Mouse (Mus musculus) cortical plate, adult 2 months (tissue): ENCODE data around the gene Fignl1. TPM values are rescaled to one million over a fixed set of nuclear protein-coding genes. Genes with fewer than 3 reads are reported as not detected.
A peak's percentile ranks its signal among the peaks of the same experiment; 100 is the strongest.

ENCODE experiments used
- H3K27ac ChIP-seq: fragments of 200-500 bp; 2 replicates; pipeline ENCODE4 v1.5.1; 2012; ENCODE audit warnings: low read length, control low read depth, inconsistent platforms; ENCODE audit not compliant: insufficient read depth
- H3K4me1 ChIP-seq: fragments of 200-500 bp; 2 replicates; pipeline ENCODE4 v1.6.1; 2011; ENCODE audit warnings: low read length; ENCODE audit not compliant: control insufficient read depth, insufficient read depth
- H3K4me3 ChIP-seq: fragments of 200-500 bp; 2 replicates; pipeline ENCODE4 v1.5.1; 2011; ENCODE audit warnings: mild to moderate bottlenecking, low read length, control low read depth; ENCODE audit not compliant: insufficient read depth
- CTCF ChIP-seq: fragments of 200-500 bp; IDR thresholded peaks from 2 replicates; pipeline ENCODE4 v1.5.1; 2011; ENCODE audit warnings: mild to moderate bottlenecking, control low read depth, low read length; ENCODE audit not compliant: insufficient read depth; ENCODE audit errors: extremely low read depth
- POLR2A ChIP-seq: fragments of 200-500 bp; IDR thresholded peaks from 2 replicates; pipeline ENCODE4 v1.6.1; 2011; ENCODE audit warnings: mild to moderate bottlenecking, low read length, control low read depth; ENCODE audit not compliant: insufficient read depth; ENCODE audit errors: extremely low read depth
- polyA plus RNA-seq: library from polyadenylated mRNA; depleted of rRNA; stranded (reverse); fragments of >200 nt; gene quantifications from 2 replicates; pipeline ENCODE4 v1.2.3, GENCODE M21; 2012

Fignl1 gene
- polyA plus RNA-seq, 1 experiment: 0.44 TPM

DNA sequence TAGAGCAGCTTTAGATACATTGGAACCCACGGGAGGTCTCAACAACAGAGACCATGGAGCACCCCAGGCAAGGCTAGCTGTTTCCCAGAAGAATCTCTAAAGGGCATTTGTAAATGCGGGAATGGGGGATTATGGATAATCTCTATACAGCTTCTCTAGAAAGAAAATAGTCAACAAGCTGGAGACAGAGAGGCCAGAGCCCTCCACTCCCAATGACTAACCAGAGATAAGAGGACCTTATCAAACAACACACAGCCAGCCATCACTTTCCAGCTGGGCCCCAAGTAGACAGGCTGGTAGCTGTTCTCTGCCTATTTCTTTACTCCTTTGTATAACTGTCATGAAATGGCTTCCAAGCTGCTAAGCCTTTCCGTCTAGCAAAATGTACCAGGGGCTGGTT is 7.0 kb upstream of the Fignl1 start:
- H3K27ac ChIP-seq: no peak overlapping the region
- TF ChIP-seq CTCF (no peak), POLR2A (no peak)

DNA sequence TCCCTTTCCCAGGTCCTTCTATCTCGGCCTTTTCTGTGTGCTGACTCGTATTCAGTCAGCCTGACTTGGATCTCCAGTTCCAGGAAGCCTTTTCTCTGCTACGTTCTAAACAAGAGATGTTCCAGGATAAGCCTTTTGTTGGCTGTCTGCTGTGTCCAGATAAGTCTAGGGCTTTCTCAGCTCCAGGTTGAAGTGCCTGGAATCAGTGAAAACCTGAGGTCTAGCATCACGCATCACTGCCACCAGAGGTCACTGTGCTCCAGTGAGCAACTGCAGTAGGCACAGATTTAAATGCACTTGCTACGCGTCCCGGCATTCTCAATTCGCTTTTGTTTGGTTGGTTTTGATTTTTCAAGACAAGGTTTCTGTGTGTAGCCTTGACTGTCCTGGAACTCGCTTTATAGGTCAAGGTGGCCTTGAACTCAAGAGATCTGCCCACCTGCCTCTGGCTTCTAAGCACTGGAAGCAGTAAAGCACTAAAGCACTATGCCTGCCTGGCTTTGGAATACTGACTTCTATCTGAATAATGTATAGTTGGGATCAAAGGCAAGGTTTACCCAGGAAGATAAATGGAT is 3.2 kb upstream of the Fignl1 start:
- Histone ChIP-seq H3K4me3 (no peak overlapping the region), H3K27ac (no peak overlapping the region)
- peak; percentile 93 for TF ChIP-seq CTCF
- no peak for TF ChIP-seq POLR2A

More for the DNA sequence above, 7.0 kb upstream of the Fignl1 start:
- H3K4me1 ChIP-seq: no peaks in the 10 kb centered on the region
- no peak overlapping the region for H3K4me3 ChIP-seq

DNA sequence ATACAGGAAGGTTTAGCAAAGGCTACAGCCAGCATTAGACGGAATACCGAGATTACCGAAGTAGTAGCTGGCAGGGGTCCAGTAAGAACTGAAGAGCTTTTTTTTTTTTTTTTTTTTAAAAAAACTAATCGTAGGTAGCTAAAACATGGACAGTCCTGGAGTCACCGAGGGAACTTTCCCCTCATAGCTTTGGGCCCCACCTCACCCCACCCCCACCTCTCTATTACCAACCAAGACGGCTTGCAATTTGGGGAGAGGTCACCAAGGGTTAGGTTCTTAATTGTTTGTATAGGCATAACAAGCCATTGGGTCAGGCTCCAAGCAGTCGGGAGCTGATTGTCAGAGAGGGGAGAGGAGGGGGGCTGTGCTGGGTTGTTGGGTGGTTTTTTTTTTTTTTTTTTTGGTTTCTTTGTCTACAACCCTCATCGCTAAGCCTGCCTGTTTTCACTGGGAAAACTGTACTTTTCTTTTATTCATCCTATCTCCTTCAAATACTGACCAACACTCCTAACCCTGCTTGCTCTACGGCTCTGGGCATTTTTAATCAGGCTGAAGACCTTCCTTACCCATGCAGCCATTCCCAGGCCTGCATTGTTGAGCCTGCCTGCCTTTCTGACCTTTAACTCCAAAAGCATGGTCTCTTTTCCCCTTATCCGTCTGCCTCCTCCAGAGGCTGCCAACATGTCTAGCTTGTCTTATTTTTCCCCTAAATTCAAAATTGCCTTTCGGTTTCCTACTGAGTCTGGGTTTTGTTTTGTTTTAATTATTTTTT is 828 bp upstream of the Fignl1 start:
- Histone ChIP-seq H3K27ac (no peak overlapping the region), H3K4me1 (no peaks in the 10 kb centered on the region), H3K4me3 (peak overlapping the region; percentile 68)
- TF ChIP-seq CTCF (no peak), POLR2A (no peak)

More for the DNA sequence above, 3.2 kb upstream of the Fignl1 start:
- H3K4me1 ChIP-seq: no peaks in the 10 kb centered on the region

DNA sequence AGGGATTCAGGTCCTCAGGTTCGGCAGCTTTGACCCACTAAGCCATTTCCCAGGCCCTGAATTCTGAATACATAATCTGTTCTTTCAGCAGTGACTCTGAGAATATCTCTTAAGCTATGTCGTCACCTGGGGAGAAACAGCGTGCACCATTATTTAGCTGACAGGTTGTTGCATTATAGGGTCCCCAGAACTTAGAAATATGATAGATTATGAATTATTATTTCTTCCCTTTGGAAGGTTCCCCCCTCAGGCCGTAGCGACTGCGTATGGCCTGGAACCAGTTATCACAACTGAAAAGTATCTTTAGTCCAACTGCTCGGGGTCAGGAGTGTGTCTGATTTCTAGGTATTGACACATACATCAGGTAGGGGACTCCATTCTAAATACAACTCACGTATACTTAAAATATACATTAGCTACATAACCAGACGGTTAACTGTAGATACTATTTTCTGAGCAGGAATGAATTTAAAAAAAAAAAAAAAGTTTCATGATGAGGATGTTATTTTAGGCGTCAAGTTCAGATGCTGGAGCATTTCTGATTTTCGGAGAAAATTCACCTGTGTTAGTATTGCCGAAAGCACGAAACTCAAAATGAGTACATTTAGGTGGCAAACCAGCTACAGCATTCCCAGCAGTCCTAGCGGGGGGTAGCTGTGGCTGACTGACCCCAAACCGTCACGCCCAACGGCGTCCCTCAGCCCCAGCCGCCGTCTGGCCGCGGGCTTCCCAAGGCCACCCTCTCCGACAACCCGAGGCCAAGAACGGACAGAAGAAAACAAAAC is 535 bp downstream of the Fignl1 start:
- Histone ChIP-seq H3K4me1 (no peaks in the 10 kb centered on the region), H3K27ac (no peak overlapping the region)
- TF ChIP-seq CTCF (no peak), POLR2A (no peak)

DNA sequence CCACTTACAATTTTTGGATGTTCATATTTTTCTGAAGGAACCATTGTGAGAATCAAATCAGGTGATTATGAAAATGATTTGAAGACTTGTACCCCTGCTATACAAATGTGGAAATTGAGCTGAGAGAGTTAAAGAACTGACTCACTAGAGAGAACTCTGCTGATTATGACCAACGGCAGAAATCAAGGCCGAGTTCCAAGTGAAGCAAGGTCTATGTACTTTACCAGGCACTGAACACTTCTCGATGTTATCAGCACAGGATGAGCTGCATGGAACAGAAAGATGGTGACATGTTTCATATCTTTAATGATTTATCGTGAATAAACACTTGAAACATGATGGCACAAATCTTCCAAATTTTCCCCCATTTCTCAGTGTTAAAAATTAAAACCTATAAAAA is 2.8 kb downstream of the Fignl1 start:
- Histone ChIP-seq H3K27ac (no peak overlapping the region), H3K4me3 (no peak overlapping the region), H3K4me1 (no peaks in the 10 kb centered on the region)
- TF ChIP-seq POLR2A (no peak), CTCF (no peak)

More for the DNA sequence above, 535 bp downstream of the Fignl1 start:
- H3K4me3 ChIP-seq: peak overlapping the region; percentile 68

DNA sequence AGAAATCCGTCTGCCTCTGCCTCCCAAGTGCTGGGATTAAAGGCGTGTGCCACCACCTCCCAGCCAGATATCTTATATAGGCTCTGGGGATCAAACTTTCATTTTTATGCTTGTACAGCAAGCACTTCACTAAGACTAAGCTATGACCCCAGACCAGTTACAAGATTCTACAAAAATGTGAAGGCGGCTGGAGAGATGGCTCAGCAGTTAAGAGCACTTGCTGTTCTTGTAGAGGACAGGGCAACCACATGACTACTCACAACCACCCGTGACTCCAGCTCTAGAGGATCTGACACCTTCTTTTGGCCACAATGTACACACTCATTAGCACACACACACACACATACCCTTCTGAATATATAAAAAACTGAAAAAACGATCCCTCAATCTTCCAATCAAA is 4.3 kb downstream of the Fignl1 start:
- Histone ChIP-seq H3K4me1 (no peaks in the 10 kb centered on the region), H3K27ac (no peak overlapping the region), H3K4me3 (no peak overlapping the region)
- TF ChIP-seq CTCF (no peak), POLR2A (no peak)

DNA sequence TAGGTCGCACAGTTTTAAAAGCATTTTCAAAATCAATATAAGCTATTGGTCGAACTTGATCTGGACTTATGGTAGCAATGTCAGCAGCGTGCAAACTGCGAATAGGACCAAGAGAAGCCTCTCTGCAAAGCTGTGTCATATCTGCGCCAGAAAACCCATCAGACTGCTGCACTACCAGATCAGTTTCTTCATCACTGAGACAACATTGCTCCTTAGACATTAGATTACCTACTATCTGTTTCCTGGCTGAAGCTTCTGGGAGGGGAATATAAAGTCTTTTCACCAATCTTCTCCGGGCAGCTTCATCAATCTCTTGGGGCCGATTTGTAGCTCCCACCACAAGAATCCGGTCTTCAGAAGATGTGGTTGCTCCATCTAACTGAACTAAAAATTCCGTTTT is 7.7 kb downstream of the Fignl1 start:
- H3K4me1 ChIP-seq: no peaks in the 10 kb centered on the region
- no peak overlapping the region for H3K27ac ChIP-seq
- TF ChIP-seq POLR2A (no peak), CTCF (no peak)
- no peak overlapping the region for H3K4me3 ChIP-seq

DNA sequence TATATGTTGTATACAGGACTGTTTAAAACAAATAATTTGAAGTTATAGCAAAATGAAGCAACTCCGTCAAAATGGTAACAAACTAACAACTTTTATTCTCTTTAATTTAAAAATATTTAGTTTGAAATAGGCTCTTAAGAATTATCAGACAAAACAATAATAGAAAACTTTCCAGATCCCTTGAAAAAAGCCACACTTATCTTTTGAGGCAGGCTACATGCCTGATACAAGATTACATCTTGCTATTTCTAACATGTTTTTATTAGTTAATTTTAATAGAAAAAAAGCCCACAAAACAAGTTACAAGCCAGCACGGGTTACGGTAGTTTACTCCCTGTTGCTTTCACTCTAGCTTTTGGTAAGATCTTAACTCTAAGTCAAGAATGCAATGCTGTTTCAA is 8.5 kb downstream of the Fignl1 start:
- no peak overlapping the region for H3K27ac ChIP-seq
- no peak overlapping the region for H3K4me3 ChIP-seq
- TF ChIP-seq POLR2A: no peak
- TF ChIP-seq CTCF: no peak
- H3K4me1 ChIP-seq: no peaks in the 10 kb centered on the region

DNA sequence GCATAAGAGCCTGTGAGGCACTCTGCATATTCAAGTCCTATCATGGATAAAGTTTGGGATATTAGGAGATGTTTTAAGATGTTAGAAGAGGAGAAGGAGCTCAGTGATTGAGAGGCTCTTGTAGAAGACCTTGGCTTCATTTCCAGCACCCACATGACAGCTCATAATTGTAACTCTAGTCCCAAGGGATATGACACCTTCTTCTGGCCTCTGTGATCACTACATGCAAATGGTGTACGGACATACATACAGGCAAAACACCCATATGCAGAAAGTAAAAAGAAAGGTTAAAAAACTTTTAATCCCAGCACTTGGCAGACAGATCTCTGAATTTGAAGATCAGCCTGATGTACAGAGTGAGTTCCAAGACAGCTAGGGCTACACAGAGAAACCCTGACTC is 10.1 kb downstream of the Fignl1 start:
- no peak for TF ChIP-seq CTCF
- no peak for TF ChIP-seq POLR2A
- Histone ChIP-seq H3K4me1 (no peaks in the 10 kb centered on the region), H3K27ac (no peak overlapping the region), H3K4me3 (no peak overlapping the region)
